ENCODE assay signal across 11 mouse cellular contexts in genomic region chr11:11942320-11943217, GRCm38 (mm10). TPM values are rescaled to one million over a fixed set of nuclear protein-coding genes. Genes with fewer than 3 reads are reported as not detected.
DNase-seq lines count a peak whose midpoint lies in the region; ATAC-seq and TF ChIP-seq lines count a peak whose summit lies in the region.
"Had no signal": no experiment of that assay in that cellular context is flagged by ENCODE, and none has a peak within 500 bp of the region (broad histone marks: within the 10 kb centered on the region; RNA-seq: fewer than 3 reads in every experiment).

No protein-coding gene starts in this region.

- TF ChIP-seq EP300 in ES-Bruce4 (IDR thresholded peaks at IDR 0.05; ENCODE audit: insufficient read depth, low read depth, low read length): peak; percentile 59; the same call in 1 of the 2 replicates

- H3K4me1 ChIP-seq in heart, embryonic 14.5 days (ENCODE audit: control insufficient read depth in 2 of 2, insufficient read depth in 2 of 2, low read length in 2 of 2): peaks cover 11 to 46% of the 10 kb centered on the region in 2 experiments
- H3K4me1 ChIP-seq in ES-Bruce4 (ENCODE audit: control insufficient read depth, insufficient read depth, low read length): peaks cover 4% of the 10 kb centered on the region

- H3K4me3 ChIP-seq in heart, embryonic 14.5 days (ENCODE audit: control insufficient read depth in 1 of 2, insufficient read depth in 1 of 2, low read depth in 1 of 2, low read length in 2 of 2): no peak overlapping the region
- no peak overlapping the region for H3K4me3 ChIP-seq in ES-Bruce4 (ENCODE audit: low read depth, low read length)

- no peak for ATAC-seq in heart, embryonic 14.5 days (ENCODE audit: insufficient number of reproducible peaks, insufficient read depth, low FRiP score, low read depth)
- no peak for ATAC-seq in frontal cortex, adult (ENCODE audit: low TSS enrichment)

- H3K4me2 ChIP-seq in heart, embryonic 14.5 days (ENCODE audit: low read length): no peak overlapping the region

- TF ChIP-seq CTCF in ES-Bruce4 (IDR thresholded peaks at IDR 0.05; ENCODE audit: low read depth, low read length): no peak

- intact Hi-C loops in left cerebral cortex, postnatal 14 days (cut with DNase I): no loop called here

- H3K36me3 ChIP-seq in heart, embryonic 14.5 days (ENCODE audit: control insufficient read depth, insufficient read depth, low read length): peaks cover 94% of the 10 kb centered on the region
- H3K36me3 ChIP-seq in ES-Bruce4 (ENCODE audit: control insufficient read depth, insufficient read depth, low read length, poor library complexity, severe bottlenecking): peaks cover 27% of the 10 kb centered on the region
- H3K36me3 ChIP-seq: G1E had no signal

- no peaks in the 10 kb centered on the region for H3K27me3 ChIP-seq in heart, embryonic 14.5 days (ENCODE audit: control insufficient read depth, insufficient read depth, low read length)
- no peaks in the 10 kb centered on the region for H3K27me3 ChIP-seq in ES-Bruce4 (ENCODE audit: control insufficient read depth, insufficient read depth, low read length, poor library complexity, severe bottlenecking)

- TF ChIP-seq POLR2A in ES-Bruce4 (IDR thresholded peaks at IDR 0.05; ENCODE audit: insufficient read depth, low read length): no peak

- no peak for DNase-seq in heart, adult 8-10 months (ENCODE audit: low spot score)
- DNase-seq in embryo, embryonic 9.5 days (ENCODE audit: extremely low spot score): peak; percentile 54
- peak; percentile 21 for DNase-seq in kidney, postnatal 14 days
- DNase-seq in left cerebral cortex, postnatal 14 days (ENCODE audit: low spot score in 2 of 2): no peak
- DNase-seq in thymus, postnatal 36 days: no peak
- DNase-seq: lung, postnatal 4 days had no signal

- peak overlapping the region; percentile 54 for H3K9ac ChIP-seq in heart, embryonic 14.5 days (ENCODE audit: low read length)
- H3K9ac ChIP-seq in ES-Bruce4 (ENCODE audit: low read depth, poor library complexity, severe bottlenecking): no peak overlapping the region

- WGBS in heart, embryonic 14.5 days: 55% methylated on average over 6 of the region's 6 CpGs

- no peaks in the 10 kb centered on the region for H3K9me3 ChIP-seq in heart, embryonic 14.5 days (ENCODE audit: control insufficient read depth, low read length)
- no peaks in the 10 kb centered on the region for H3K9me3 ChIP-seq in ES-Bruce4 (replicated peaks; ENCODE audit: control insufficient read depth, insufficient read depth, low read length, poor library complexity, severe bottlenecking)
- H3K9me3 ChIP-seq: G1E had no signal

- peak overlapping the region; percentile 66 to 88 for H3K27ac ChIP-seq in heart, embryonic 14.5 days (replicated peaks in 1 of 2; ENCODE audit: control insufficient read depth in 1 of 2, insufficient read depth in 1 of 2, low read depth in 2 of 2, low read length in 2 of 2)
- H3K27ac ChIP-seq in ES-Bruce4 (ENCODE audit: insufficient read depth, low read length): peak overlapping the region; percentile 73; the same call in 1 of the 2 replicates
- H3K27ac ChIP-seq: kidney, postnatal 0 days had no signal

RNA-seq across cellular contexts. Expression of gene Ddc, which starts 44.6 kb away (rescaled TPM):
- 114 and 117 TPM in 2 replicates for polyA plus RNA-seq in heart, embryonic 14.5 days (2014; fragmentation: Nextera tagmentation; extraction: Ambion mirVana)
- total RNA-seq in heart, adult 8-10 months (2022): 1 to 10 TPM in 2 of 4 experiments, under 1 TPM in 2; 0.66 to 1.2 (median 0.93) TPM
- polyA plus RNA-seq in ES-Bruce4 (2011; ENCODE audit: insufficient read depth, insufficient read length, low read depth, missing spikeins): 7.0 and 9.1 TPM in 2 replicates
- total RNA-seq in left cerebral cortex, postnatal 14 days (2021): 1 to 10 TPM; 5.1 to 5.4 TPM

Comparison
In these comparisons a context has a peak if more than half of its experiments do, and no peak if none do; other contexts are left out.
1. DNase-seq: peak in embryo, embryonic 9.5 days (single experiment) and kidney, postnatal 14 days (single experiment); none in heart, adult 8-10 months (single experiment), left cerebral cortex, postnatal 14 days (0 of 2) and thymus, postnatal 36 days (0 of 2).